Mouse (Mus musculus): ENCODE measurements around the gene Ddx27.
A peak's percentile ranks its signal among the peaks of the same experiment; 100 is the strongest.
"Not testable (repeated sequence)": the region's sequence is repeated elsewhere in the genome, so short reads cannot be mapped to it uniquely, and the experiment has no call there.

Gene Ddx27

GRCm38 (mm10) chr2:167014702-167015381 lies at the start of gene Ddx27:
Gene Ddx27, plus strand, starts transcription at chr2:167015193.
- peak; percentile 95 for DNase-seq

DNA sequence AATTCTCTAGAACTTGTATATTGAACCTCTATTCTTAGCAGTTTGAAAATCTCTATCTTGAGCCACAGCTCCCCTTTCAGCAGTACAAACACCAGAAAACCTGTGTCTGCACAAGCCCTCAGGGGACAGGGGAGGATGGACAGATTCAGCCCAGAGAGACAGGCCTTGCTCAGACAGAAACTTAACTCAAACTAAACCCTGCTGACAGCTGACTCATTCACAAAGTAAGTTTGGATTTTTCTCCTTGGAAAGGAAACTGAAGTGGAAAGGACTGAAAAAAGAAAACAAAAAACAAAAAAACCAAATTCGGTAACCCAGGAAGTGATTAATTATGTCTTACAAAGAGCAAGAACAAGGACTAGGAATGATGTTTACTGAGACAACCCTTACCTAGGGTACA lies 41.8 kb upstream of the Ddx27 start:
- DNase-seq: no peak

DNA sequence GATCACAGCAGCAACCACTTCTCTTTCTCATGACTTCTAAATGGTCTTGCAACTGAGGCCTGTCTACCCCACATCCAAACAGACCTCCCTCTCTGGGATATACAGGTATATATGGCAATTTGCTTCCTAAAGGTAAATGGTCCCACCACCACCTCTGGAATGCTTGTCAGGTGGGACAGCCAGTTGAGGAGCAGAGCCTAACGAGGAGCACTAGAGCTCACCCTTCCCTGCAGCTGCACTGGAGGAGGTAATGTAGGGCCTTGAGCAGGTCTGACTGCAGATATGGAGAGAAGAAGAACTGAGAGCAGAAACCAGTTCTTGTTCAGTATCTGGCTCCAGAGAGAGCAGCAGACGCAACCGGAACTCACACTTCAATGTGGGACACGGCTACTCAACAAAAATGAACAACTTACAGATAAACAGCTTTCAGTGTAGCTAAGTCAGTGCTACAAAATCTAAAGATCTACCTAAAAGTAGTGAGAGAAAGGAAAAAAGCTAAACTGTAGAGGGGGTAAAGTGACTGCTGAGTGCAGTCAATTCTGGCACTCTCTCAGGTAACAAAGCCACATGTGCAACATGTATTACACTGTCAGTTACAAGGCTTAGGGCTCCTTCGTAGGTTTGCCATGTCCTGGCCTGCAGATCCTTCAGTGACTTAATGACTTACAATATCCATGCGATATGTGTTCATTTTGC lies 40.7 kb upstream of the Ddx27 start:
- no peak for DNase-seq

- no peak for DNase-seq
Measured at GRCm38 (mm10) chr2:166976356-166976755, 38.6 kb upstream of the Ddx27 start.

- no peak for DNase-seq
Measured at GRCm38 (mm10) chr2:166977490-166977889, 37.5 kb upstream of the Ddx27 start.

GRCm38 (mm10) chr2:166980161-166980560 lies 34.8 kb upstream of the Ddx27 start:
- DNase-seq: no peak

GRCm38 (mm10) chr2:166983351-166983894 lies 31.6 kb upstream of the Ddx27 start:
- no peak for DNase-seq

- no peak for DNase-seq
Measured at GRCm38 (mm10) chr2:166990861-166991260, 24.1 kb upstream of the Ddx27 start.

DNA sequence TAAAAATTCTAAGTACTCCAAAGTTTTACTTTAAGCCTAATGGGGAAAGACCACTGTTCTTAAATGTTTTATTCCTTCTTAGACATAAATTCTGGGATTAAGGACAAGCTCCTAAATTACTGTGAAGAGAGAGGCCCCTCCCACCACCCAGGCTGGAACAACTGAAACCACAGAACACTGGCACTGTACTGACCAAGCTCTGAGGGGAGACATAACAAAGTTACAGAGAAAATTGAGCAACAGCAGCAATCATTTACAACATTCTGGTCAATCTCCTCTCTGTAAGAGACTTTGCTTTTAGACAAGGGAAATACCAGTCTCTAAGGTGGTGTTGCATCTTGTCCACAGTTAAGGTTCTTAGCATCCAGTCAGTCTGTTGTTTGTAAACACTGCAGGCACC lies 23.0 kb upstream of the Ddx27 start:
- DNase-seq: peak; percentile 40

DNA sequence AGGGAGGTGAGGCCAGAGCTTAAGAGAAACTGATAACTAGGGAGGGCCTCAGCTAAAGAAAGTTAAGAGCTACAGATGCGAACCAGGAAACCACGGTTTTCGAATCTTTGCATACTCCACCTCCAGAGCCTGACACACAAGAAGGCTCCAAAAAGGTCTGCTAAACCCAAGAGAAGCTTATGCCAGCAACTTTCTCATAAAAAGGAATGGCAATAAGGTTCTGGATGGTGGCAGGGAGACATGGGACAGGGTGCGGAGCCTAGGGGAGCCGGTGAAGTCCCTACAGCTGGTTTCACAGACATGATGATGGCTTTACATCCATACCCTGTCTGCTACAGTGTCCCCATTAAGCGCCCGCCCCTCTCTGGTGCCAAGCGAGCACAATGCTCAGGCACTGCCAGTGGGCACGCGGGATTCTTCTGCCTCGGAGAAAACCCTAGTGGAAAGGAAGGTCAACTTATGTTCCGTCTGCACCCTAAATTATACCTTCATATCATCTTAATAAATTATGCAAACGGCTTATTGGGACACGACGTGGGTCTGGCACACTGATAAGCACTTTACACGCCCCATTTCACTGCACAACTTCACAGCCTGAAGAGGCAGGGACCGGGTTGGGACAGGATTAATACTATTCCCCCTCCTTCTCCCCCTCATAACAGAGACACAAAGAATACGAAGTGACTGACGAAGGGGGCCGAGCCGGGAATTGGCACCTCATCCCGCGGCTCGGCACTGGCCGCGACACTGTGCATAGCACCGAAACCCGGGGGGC lies 19.8 kb upstream of the Ddx27 start:
- DNase-seq: no peak

DNA sequence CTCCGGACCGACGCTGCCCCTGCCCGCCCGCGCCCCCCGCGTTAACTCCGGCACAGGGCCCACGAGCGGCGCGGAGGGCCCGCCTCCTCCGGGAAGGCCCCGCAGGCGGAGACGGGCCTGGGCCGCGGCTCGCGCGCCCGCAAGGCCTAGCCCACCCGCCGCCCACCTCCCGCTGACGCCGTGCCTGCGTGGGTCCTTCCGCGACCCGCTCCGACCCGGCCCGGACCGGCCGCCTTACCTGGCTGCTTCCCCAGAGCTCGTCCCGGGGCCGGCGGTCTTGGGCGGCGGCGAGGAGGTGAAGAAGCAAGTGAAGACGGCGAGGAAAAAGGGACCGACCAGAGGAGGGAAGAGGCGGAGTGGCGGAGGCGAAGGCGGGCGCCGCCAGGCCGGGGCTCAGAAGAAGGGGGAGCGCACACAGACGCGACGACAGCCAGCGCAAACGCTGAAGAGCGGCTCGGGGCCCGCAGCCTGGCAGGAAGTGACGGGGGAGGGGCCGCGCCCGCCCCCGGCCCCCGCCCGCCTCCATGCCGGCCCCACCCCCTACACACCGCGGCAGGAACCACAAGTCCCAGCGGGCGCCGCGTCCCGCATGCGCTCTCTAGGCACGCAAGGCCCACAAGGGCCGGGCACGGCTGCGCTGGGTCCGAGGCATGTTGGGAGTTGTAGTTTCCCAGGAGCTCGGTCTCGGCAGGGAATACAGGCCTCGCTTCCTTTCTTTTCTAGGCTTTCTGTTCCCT lies 19.0 kb upstream of the Ddx27 start, which contains the start of gene Stau1:
Gene Stau1 (minus strand): TSS at position 504 of the 737 bp plus-strand sequence.
- peak; percentile 98 for DNase-seq

DNA sequence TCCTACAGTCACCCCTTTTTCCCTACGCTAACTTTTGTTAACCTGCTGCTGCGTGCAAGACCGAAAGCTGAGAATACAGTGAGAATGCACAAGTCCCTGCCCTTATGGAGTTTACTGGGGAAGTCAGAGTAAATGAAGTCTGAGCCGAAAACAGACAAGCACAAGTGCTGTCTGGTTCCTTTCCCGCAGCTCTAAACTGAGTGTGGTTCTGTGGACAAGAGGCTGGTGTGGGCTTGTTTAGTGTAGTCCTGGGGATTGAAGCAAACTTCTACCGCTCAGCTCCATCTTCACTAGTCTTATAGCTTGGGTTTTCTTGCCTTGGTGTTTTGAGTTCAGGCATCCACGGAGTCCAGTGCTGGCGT lies 18.5 kb upstream of the Ddx27 start:
- no peak for DNase-seq

DNA sequence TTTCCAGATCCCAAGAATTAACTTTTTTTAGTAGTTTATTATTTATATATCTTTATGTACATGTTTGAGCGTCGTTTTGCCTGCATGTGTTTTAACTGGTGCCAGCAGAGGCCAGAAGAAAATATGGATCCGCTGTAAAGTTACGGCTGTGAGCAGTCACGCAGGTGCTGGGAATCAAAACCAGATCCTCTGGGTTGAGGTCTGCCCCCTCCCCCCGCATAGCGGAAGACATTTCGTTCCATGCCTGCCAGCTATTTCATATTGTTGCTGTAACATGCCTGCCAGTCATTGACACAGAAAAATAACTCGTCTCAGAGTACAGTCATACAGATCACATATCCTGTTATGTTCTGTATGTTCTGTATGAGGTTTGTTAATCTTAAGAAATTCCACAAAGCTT lies 13.5 kb upstream of the Ddx27 start:
- DNase-seq: no peak

DNA sequence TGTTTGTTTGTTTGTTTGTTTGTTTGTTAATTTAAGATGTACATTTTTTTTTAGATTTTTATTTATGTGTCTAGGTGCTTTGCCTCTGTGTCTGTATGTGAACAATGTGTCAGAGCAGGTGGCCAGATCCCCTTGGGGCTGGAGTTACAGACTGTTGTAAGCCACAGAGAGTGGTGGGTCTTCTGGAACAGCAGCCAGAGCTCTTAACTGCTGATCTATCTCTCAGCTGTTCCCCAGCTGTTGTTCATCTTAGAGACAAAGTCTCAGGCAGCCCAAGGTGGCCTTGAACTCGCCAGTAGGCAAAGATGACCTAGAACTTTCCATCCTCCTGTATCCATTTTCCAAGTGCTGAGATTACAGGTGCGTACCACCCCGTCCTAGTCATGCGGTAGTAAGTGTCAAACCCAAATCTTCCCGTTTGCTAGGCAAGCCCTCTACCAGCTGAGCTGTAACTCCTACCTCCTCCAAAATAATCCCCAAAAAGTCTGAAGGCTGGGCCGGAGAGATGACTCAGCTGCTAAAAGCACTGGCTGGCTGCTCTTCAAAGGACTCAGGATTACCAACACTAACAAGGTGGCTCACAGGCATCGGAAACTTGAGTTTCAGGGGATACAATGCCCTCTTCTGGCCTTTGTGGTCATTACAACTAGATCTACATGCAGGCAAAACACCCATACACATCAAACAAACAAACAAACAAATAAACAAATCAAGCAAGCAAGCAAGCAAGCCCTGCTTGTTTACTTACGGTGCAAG lies 10.7 kb upstream of the Ddx27 start:
- DNase-seq: peak; percentile 78

GRCm38 (mm10) chr2:167006355-167006754 lies 8.6 kb upstream of the Ddx27 start:
- DNase-seq: no peak

DNA sequence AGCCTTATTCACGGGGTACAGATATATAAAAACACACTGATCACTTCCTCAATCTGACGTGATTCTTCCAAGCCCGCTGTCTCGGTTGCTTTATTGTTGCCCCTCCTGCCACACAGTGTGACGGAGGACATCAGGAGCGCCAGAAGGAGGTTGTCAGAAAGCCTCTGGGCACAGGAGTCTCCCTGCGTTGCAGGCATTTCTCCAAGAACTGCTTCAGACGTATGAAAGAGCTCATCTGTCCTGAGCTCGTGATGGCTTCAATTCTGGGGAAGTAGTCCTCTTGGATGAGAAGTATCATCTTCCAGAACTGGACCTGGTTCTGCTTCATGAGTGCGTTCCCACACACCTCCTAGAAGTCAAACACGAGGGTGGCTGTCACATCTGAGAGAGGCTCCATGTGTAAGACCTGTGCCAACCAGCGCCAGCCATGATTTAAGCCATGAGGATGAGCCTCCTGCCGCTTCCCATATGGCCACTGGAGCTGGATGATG lies 7.9 kb upstream of the Ddx27 start:
- no peak for DNase-seq

GRCm38 (mm10) chr2:167007565-167007964 lies 7.4 kb upstream of the Ddx27 start:
- DNase-seq: not testable (repeated sequence)

GRCm38 (mm10) chr2:167009483-167009882 lies 5.5 kb upstream of the Ddx27 start:
- no peak for DNase-seq

GRCm38 (mm10) chr2:167010546-167010945 lies 4.4 kb upstream of the Ddx27 start:
- DNase-seq: no peak

DNA sequence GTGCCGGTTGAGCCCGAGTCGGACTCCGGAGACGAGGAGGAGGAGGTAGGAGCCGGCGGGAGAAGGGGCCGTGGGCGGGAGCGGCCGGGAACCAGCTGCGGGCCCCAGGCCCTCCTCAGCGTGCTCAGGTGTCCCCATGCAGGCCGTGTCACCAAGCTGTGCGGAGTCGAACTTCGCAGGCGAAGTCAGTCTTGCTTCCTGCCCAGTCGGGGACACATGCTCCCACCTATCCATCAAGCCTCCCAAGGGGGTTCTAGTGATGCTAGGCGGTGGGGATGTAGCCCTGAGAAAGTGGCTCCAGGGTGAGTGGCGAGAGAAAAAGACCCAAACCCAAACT lies 357 bp downstream of the Ddx27 start:
- DNase-seq: no peak

DNA sequence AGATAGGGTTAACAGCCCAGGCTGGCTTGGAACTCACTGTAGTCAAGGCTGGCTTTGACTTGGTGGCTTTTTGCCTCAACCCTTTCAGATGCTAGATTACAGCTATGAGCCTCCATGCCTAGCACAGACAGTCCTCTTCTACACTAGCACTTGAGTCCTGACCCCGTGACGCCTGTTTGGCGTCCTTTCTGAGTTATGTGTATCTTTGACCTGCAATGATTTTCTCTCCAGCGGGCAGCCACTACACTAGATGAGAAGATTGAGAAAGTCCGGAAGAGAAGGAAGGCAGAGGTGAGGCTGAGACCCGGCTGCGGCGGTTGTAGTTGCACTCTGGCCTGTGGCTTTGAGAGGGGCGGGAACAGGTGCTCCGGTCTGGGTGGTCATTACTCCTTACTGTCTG lies 4.4 kb downstream of the Ddx27 start:
- no peak for DNase-seq

DNA sequence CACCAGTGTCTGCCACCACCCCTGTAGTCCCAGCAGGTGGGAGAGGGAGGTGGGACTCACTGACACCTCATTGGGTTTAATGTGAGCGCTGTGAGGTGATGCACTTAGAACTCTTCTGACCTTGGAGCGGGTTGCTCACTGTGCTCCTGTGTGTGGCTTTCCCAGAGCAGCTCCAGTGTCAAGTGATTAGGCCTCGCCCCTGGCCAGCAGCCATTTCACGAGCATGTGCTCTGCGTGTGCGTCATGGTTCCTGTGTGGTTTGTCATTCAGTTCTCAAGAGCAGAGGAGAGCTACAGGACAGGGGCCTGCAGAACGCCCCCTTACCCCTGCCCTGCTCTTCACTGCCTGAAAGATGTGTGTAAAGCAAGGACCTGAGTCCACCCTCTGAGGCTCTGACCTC lies 13.6 kb downstream of the Ddx27 start:
- DNase-seq: no peak

Measured in kidney, postnatal 14 days (tissue).